Mouse (Mus musculus): ENCODE measurements around the gene Zfp444. TPM values are rescaled to one million over a fixed set of nuclear protein-coding genes. Genes with fewer than 3 reads are reported as not detected.
A peak's percentile ranks its signal among the peaks of the same experiment; 100 is the strongest.

Zfp444 gene
- polyA plus RNA-seq, 1 experiment from 2014 or later: 81.0 TPM

DNA sequence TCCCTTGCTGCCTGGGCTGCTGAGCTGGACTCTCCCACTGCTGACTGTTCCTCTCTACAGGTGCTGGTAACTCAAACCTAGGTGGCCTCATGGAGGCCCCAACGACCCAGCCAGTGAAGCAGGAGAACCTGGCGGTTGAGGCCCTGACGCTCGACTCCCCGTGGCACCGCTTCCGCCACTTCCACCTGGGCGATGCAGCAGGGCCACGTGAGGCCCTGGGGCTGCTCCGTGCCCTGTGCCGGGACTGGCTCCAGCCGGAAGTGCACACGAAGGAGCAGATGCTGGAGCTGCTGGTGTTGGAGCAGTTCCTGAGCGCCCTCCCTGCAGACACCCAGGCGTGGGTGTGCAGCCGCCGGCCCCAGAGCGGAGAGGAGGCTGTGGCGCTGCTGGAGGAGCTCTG is 11.8 kb downstream of the Zfp444 start:
- 95% methylated on average over 19 of the region's 19 CpGs for WGBS
- Histone ChIP-seq H3K27ac (no peak overlapping the region), H3K4me1 (replicated peaks) (no peaks in the 10 kb centered on the region), H3K36me3 (peaks cover 72% of the 10 kb centered on the region), H3K9ac (replicated peaks) (no peak overlapping the region), H3K27me3 (peaks cover 7% of the 10 kb centered on the region; the same call in 1 of the 2 replicates), H3K4me3 (replicated peaks) (no peak overlapping the region), H3K9me3 (no peaks in the 10 kb centered on the region), H3K4me2 (no peak overlapping the region)
- no peak for ATAC-seq (ENCODE audit: insufficient number of reproducible peaks, insufficient read depth, low FRiP score, low TSS enrichment, low read depth)

GRCm38 (mm10) chr7:6184521-6184920 is 12.5 kb downstream of the Zfp444 start:
- Histone ChIP-seq H3K27me3 (peaks cover 14% of the 10 kb centered on the region), H3K4me3 (replicated peaks) (no peak overlapping the region), H3K9me3 (no peaks in the 10 kb centered on the region), H3K4me2 (no peak overlapping the region), H3K4me1 (replicated peaks) (no peaks in the 10 kb centered on the region), H3K9ac (replicated peaks) (no peak overlapping the region), H3K36me3 (peaks cover 75% of the 10 kb centered on the region), H3K27ac (no peak overlapping the region)
- 94% methylated on average over 8 of the region's 8 CpGs for WGBS
- ATAC-seq (ENCODE audit: insufficient number of reproducible peaks, insufficient read depth, low FRiP score, low TSS enrichment, low read depth): no peak

DNA sequence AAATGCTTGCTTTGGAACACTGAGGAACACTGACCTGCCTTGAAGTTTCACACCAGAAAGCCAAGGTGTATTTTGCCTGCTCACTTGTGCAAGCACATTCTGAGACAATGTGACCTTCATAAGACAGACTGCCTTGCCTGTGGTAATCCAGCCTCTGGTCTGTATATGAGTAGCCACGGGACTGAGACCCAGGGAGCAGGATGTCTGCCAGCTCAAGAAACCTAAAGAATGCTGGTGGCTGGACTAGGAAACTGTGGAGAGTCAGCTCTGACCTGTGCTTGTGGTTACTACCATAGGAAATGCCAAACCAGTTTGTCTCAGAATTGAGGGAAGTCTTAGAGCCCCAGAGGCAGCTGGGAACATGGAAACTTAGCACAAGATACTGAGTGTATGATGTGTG is 13.4 kb downstream of the Zfp444 start:
- 96% methylated on average over 1 of the region's 1 CpGs for WGBS
- H3K9ac ChIP-seq (replicated peaks): no peak overlapping the region
- H3K36me3 ChIP-seq: peaks cover 77% of the 10 kb centered on the region
- H3K4me2 ChIP-seq: no peak overlapping the region
- no peak for ATAC-seq (ENCODE audit: insufficient number of reproducible peaks, insufficient read depth, low FRiP score, low TSS enrichment, low read depth)
- no peak overlapping the region for H3K4me3 ChIP-seq (replicated peaks)
- no peak overlapping the region for H3K27ac ChIP-seq
- H3K27me3 ChIP-seq: peaks cover 15% of the 10 kb centered on the region
- H3K9me3 ChIP-seq: no peaks in the 10 kb centered on the region
- no peaks in the 10 kb centered on the region for H3K4me1 ChIP-seq (replicated peaks)

DNA sequence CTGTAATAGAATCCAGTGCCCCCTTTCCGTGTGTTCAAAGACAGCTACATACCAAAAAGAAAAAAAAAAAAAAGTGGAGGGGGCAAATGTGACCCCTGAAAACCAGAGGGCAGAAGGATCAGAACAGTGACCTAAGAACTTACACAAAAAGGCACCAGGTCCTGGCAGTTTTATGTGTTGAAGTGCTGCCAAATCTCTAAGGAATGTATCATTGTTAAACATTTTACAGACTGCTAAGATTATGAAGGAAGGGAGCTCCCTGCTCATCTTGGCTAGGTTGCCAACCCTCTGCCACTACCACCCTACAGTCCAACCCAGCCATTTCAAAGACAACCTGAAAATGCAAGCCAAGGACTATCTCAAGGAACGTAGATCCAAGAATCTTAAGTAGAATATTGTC is 14.2 kb downstream of the Zfp444 start:
- Histone ChIP-seq H3K27me3 (peaks cover 15% of the 10 kb centered on the region), H3K9ac (replicated peaks) (no peak overlapping the region), H3K9me3 (no peaks in the 10 kb centered on the region), H3K4me2 (no peak overlapping the region), H3K36me3 (peaks cover 73% of the 10 kb centered on the region), H3K4me3 (replicated peaks) (no peak overlapping the region), H3K4me1 (replicated peaks) (no peaks in the 10 kb centered on the region), H3K27ac (no peak overlapping the region)
- WGBS: 87% methylated on average over 2 of the region's 2 CpGs
- no peak for ATAC-seq (ENCODE audit: insufficient number of reproducible peaks, insufficient read depth, low FRiP score, low TSS enrichment, low read depth)

DNA sequence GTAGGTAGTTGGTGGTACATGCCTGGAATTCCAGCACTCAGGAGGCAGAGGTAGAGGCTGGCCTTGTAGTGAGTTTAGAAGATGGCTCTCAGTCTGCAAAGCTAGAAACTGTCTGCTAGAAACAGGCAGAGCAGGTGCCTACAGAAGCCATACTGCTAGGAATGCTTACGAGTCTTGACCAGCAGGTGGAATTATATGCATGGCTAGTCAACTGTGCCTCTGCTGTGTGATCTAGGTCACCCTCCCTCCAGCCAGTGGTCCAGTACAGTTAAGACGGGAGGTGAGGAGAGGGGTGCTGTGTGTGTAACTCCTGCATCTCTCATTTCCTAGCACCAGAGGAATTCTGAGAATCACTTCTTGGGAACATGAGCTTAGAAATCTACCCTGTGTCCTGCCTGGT is 14.7 kb downstream of the Zfp444 start:
- peaks cover 15% of the 10 kb centered on the region for H3K27me3 ChIP-seq
- WGBS: 81% methylated on average over 2 of the region's 2 CpGs
- peaks cover 72% of the 10 kb centered on the region for H3K36me3 ChIP-seq
- H3K4me1 ChIP-seq (replicated peaks): no peaks in the 10 kb centered on the region
- H3K4me2 ChIP-seq: no peak overlapping the region
- no peaks in the 10 kb centered on the region for H3K9me3 ChIP-seq
- H3K27ac ChIP-seq: no peak overlapping the region
- H3K4me3 ChIP-seq (replicated peaks): no peak overlapping the region
- ATAC-seq (ENCODE audit: insufficient number of reproducible peaks, insufficient read depth, low FRiP score, low TSS enrichment, low read depth): no peak
- H3K9ac ChIP-seq (replicated peaks): no peak overlapping the region

GRCm38 (mm10) chr7:6189542-6189941 is 17.5 kb downstream of the Zfp444 start:
- 36% methylated on average over 45 of the region's 45 CpGs for WGBS
- no peak overlapping the region for H3K27ac ChIP-seq
- no peak for ATAC-seq (ENCODE audit: insufficient number of reproducible peaks, insufficient read depth, low FRiP score, low TSS enrichment, low read depth)
- no peaks in the 10 kb centered on the region for H3K9me3 ChIP-seq
- no peak overlapping the region for H3K4me2 ChIP-seq
- no peak overlapping the region for H3K4me3 ChIP-seq (replicated peaks)
- H3K9ac ChIP-seq (replicated peaks): no peak overlapping the region
- H3K27me3 ChIP-seq: peaks cover 15% of the 10 kb centered on the region
- peaks cover 60% of the 10 kb centered on the region for H3K36me3 ChIP-seq
- H3K4me1 ChIP-seq (replicated peaks): no peaks in the 10 kb centered on the region

DNA sequence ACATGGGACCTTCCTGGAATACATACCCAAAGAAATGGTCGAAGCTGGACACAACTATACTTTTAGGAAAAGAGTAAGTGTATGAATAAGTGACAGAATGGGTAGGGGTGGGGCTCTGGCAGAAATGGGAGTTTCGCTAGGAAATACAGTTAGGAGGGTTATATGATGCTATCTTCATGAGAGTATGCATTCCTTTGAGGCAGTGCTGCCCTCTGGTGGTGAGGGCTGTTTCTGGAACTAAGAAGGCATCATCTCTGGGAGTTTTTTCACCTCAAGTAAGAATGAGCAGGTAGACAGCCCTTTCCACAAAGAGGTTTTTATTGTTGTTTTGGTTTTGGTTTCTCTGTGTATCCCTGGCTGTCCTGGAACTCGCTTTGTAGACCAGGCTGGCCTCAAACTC is 19.4 kb downstream of the Zfp444 start:
- no peaks in the 10 kb centered on the region for H3K4me1 ChIP-seq (replicated peaks)
- WGBS: 37% methylated on average over 3 of the region's 3 CpGs
- H3K9ac ChIP-seq (replicated peaks): no peak overlapping the region
- peaks cover 43% of the 10 kb centered on the region for H3K36me3 ChIP-seq
- no peak overlapping the region for H3K4me2 ChIP-seq
- H3K9me3 ChIP-seq: no peaks in the 10 kb centered on the region
- ATAC-seq (ENCODE audit: insufficient number of reproducible peaks, insufficient read depth, low FRiP score, low TSS enrichment, low read depth): no peak
- peaks cover 15% of the 10 kb centered on the region for H3K27me3 ChIP-seq
- H3K27ac ChIP-seq: no peak overlapping the region
- H3K4me3 ChIP-seq (replicated peaks): no peak overlapping the region

DNA sequence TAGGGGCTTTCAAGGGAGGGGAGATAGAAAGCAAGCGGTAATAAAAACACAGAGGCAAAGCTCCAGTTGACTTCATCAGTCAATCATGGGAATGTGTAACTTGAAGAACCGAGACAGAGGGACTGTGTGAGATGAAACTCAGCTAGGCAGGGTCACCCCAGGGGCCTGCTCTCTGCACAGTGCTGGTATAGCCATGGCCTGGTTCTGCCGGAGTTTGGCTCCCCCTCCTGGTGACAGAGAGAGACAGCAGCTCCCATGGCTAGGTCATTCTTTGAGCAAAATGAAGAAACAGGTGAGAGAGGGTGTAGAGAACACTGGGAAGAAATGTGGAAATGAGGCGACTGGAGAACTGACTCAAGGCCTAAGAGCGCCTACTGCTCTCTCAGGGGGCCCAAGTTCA is 22.1 kb downstream of the Zfp444 start:
- Histone ChIP-seq H3K36me3 (peaks cover 16% of the 10 kb centered on the region), H3K4me3 (replicated peaks) (no peak overlapping the region), H3K9ac (replicated peaks) (no peak overlapping the region), H3K4me1 (replicated peaks) (no peaks in the 10 kb centered on the region), H3K4me2 (no peak overlapping the region), H3K9me3 (no peaks in the 10 kb centered on the region), H3K27ac (no peak overlapping the region), H3K27me3 (peaks cover 5% of the 10 kb centered on the region)
- WGBS: 19% methylated on average over 5 of the region's 5 CpGs
- peak; percentile 87 for ATAC-seq (ENCODE audit: insufficient number of reproducible peaks, insufficient read depth, low FRiP score, low TSS enrichment, low read depth)

GRCm38 (mm10) chr7:6195777-6196176 is 23.8 kb downstream of the Zfp444 start:
- Histone ChIP-seq H3K9ac (replicated peaks) (no peak overlapping the region), H3K27me3 (no peaks in the 10 kb centered on the region), H3K9me3 (peaks cover 9% of the 10 kb centered on the region), H3K4me1 (replicated peaks) (no peaks in the 10 kb centered on the region), H3K4me3 (replicated peaks) (no peak overlapping the region), H3K36me3 (no peaks in the 10 kb centered on the region), H3K27ac (no peak overlapping the region), H3K4me2 (no peak overlapping the region)
- no peak for ATAC-seq (ENCODE audit: insufficient number of reproducible peaks, insufficient read depth, low FRiP score, low TSS enrichment, low read depth)
- WGBS: 50% methylated on average over 2 of the region's 2 CpGs

DNA sequence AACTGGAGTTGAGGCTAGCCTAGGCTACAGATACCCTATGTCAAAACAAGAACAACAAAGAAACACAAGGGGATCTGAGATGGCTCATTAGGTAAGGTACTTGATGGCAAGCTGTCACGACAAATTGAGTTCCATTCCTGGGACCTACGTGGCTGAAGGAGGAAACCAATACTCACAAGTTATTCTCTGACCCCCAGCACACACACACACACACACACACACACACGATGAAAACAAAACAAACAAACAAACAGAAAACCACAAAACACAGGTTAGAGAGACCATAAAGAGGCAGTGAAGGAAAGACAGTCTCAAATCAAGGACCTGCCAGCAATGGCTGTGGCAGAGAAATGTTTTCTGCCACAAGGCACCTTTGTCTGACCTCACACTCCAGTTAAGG is 24.8 kb downstream of the Zfp444 start, which contains the start of gene Galp:
Galp (plus strand) TSS at position 301 of the 400 bp plus-strand sequence.
- peaks cover 9% of the 10 kb centered on the region for H3K9me3 ChIP-seq
- H3K9ac ChIP-seq (replicated peaks): no peak within 1 kb of the TSS
- ATAC-seq (ENCODE audit: insufficient number of reproducible peaks, insufficient read depth, low FRiP score, low TSS enrichment, low read depth): no peak
- H3K4me3 ChIP-seq (replicated peaks): no peak within 1 kb of the TSS
- whole genome bisulfite sequencing: 64% methylated on average over 3 of the region's 3 CpGs
- no peak within 1 kb of the TSS for H3K27ac ChIP-seq
- no peaks in the 10 kb centered on the region for H3K27me3 ChIP-seq
- no peak within 1 kb of the TSS for H3K4me2 ChIP-seq
- H3K36me3 ChIP-seq: no peaks in the 10 kb centered on the region
- H3K4me1 ChIP-seq (replicated peaks): no peaks in the 10 kb centered on the region

- H3K4me1 ChIP-seq (replicated peaks): no peaks in the 10 kb centered on the region
- no peak overlapping the region for H3K27ac ChIP-seq
- H3K4me2 ChIP-seq: no peak overlapping the region
- WGBS: 71% methylated on average over 3 of the region's 3 CpGs
- H3K9ac ChIP-seq (replicated peaks): no peak overlapping the region
- H3K36me3 ChIP-seq: no peaks in the 10 kb centered on the region
- H3K9me3 ChIP-seq: peaks cover 9% of the 10 kb centered on the region
- no peak for ATAC-seq (ENCODE audit: insufficient number of reproducible peaks, insufficient read depth, low FRiP score, low TSS enrichment, low read depth)
- no peak overlapping the region for H3K4me3 ChIP-seq (replicated peaks)
- no peaks in the 10 kb centered on the region for H3K27me3 ChIP-seq
These were observed 32.2 kb downstream of the Zfp444 start for GRCm38 (mm10) chr7:6204200-6204599.

GRCm38 (mm10) chr7:6213144-6213543 is 41.1 kb downstream of the Zfp444 start:
- 0 out of 2 replicates have a peak, but pooled peaks cover 3% of the 10 kb centered on the region for H3K9me3 ChIP-seq
- WGBS: 46% methylated on average over 5 of the region's 5 CpGs

More at GRCm38 (mm10) chr7:6213144-6213543, 41.1 kb downstream of the Zfp444 start:
- Histone ChIP-seq H3K4me2 (no peak overlapping the region), H3K36me3 (no peaks in the 10 kb centered on the region), H3K27ac (no peak overlapping the region), H3K4me3 (replicated peaks) (no peak overlapping the region), H3K4me1 (replicated peaks) (no peaks in the 10 kb centered on the region), H3K9ac (replicated peaks) (no peak overlapping the region), H3K27me3 (no peaks in the 10 kb centered on the region)
- no peak for ATAC-seq (ENCODE audit: insufficient number of reproducible peaks, insufficient read depth, low FRiP score, low TSS enrichment, low read depth)

Data from limb, embryonic 12.5 days (tissue).